Mouse (Mus musculus): ENCODE data around the gene Lrrc28.

Lrrc28 gene

DNA sequence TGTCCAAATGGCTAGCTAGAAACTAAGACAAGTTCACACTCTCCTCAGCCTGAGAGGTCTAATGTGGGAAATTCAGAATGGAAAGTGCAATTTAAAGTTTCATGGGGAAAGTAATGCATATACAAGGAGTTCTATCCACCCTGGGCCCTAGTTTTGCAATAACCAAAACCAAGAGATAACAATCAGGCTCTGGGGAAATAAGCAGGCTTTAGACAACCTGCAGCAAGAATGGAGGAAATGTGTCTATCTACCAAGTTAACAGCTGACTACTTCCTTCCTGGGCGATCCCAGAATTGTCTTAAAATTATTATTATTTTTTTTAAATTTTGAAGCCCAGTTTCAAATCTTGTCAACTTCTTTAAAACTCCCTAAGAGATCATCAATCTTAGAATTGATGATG is 48.7 kb downstream of the Lrrc28 start:
- DNase-seq (ENCODE audit: low read depth, low spot score): no peak

DNA sequence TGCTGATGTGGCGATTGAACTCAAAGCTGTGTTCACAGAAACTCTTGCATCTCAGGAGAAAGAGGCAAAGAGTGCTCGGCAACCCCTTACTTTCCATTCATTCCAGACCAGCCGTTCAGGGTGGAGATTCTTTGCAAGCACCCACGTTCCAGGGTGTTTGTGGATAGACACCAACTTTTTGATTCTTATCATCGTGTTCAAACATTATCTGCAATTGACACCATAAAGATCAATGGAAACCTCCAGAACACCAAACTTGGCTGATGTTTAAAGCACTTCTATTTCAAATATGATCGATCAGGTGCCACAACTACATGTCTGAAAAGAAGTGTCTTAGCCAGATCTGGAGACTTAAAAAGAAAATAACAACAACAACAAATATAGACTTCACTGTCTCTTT is 51.2 kb downstream of the Lrrc28 start:
- no peak for DNase-seq (ENCODE audit: low read depth, low spot score)

- DNase-seq (ENCODE audit: low read depth, low spot score): no peak
These were observed 52.4 kb downstream of the Lrrc28 start for GRCm38 (mm10) chr7:67592670-67593069.

DNA sequence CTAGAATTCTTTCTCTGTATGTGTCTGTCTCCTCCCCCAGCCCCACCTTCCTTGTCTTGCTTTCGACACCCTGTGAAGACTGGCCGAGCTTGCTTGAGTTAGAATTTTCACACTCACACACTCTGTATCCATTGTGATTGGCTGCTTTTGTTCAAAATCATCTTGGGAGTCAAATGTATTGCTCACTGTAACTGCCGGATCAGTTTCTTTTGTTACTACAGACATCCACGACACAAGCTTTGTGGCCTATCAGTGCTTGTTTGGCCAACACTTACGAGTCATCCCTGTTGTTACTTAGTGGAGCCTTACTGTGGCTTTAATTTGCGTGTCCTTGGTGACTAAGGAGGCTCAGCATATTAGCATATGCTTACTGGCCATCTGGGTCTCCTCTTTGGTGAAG is 56.3 kb downstream of the Lrrc28 start:
- no peak for DNase-seq (ENCODE audit: low read depth, low spot score)

DNA sequence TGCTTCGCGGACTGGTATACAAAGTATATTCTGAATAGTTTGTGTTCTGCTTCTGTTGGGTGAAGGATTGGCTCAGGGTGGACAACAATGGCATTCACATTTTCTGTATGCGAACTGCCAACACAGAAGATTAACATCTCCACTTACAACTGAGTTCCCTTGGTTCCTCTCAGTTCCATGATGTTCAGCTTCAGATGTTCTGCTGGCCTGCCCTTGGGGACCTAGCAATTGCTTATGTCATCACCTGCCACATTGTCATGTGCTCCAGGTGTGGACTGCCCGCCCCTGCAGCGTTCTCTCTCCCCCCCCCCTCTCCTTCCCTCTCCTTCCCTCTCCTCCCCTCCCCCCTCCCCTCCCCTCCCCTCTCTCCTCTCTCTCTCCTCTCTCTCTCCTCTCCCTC is 58.6 kb downstream of the Lrrc28 start:
- DNase-seq (ENCODE audit: low read depth, low spot score): no peak

- no peak for DNase-seq (ENCODE audit: low read depth, low spot score)
These were observed 61.2 kb downstream of the Lrrc28 start for GRCm38 (mm10) chr7:67583852-67584251.

DNA sequence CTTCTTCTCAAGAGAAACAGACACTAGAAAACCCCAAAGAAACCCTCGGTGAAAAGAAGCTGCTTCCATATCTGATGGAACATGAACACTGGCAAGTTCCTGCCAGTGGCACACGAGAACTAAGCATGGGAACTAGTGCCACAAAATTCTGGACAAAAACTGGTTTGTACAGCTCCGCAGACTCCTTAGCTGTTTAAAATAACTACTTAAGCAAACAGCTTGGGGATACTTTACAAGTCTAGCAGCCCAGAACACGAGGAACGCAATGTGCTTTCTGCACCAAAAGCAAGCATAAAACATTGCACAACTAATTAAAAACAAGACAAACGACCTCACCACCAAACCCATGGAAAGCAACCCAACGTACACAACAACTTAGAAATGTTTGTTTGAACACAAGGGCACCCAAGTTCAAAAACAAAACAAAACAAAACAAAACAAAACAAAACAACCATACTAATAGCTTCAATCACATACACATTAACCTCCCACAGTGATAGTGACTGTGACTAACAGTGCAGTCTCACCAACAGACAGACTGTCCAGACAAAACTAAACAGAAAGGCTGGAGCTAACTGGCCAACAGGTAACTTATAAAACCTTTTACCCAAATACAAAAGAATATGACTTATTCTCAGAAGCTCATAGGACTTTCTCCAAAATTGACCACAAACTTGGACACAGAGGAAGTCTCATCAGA is 66.1 kb downstream of the Lrrc28 start:
- DNase-seq (ENCODE audit: low read depth, low spot score): no peak

GRCm38 (mm10) chr7:67578044-67578443 is 67.0 kb downstream of the Lrrc28 start:
- no peak for DNase-seq (ENCODE audit: low read depth, low spot score)

DNA sequence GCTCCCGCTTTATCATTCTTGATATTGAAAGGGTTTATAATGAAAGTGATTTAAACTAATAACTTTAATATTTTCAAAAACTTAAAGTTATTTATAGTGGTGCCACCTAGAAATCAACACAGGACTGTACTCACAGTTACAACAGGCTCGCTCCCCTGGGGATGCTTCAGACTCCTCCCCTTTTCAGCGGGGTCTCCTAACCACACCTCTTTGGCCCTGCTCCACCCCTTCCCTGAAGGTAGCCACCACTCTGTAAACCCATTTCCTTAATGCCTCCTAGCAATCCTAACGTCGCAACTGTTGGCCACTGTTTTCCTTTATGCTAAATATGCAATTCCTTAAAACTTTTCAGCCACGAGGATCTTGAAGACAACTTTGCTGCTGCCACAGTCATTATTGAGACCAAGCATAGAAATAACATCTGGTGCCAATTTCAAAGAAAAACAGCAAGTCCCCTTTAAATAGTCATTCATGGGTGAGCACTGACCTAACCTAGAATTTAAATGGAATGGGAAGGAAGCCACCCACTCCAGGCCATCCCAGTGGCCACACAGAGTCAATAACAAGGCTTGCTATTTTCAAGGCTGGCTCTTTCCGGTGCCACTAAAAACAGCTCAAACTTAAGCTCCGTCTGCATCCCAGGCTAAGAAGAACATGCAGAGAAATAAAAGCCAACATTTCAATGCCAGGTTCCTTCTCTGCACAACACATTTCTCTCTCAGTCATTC is 78.4 kb downstream of the Lrrc28 start:
- DNase-seq (ENCODE audit: low read depth, low spot score): no peak

DNA sequence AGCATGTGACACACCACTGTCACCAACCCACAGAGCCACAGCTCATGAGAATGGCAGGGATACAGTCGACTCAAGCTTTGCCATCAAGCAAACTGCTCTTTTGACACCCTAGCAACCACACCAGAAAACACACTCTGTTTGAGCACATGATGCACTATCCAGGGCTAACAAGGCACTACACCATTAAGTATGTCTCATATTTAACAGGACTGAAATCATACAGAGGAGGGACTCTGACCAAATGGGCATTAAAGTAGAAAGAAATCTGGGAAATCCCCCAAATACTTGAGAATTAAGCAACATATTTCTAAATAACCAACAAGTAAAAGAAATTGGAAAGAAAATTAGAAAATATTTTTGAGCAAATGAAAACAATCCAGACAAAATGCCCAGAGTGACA is 79.9 kb downstream of the Lrrc28 start:
- no peak for DNase-seq (ENCODE audit: low read depth, low spot score)

DNA sequence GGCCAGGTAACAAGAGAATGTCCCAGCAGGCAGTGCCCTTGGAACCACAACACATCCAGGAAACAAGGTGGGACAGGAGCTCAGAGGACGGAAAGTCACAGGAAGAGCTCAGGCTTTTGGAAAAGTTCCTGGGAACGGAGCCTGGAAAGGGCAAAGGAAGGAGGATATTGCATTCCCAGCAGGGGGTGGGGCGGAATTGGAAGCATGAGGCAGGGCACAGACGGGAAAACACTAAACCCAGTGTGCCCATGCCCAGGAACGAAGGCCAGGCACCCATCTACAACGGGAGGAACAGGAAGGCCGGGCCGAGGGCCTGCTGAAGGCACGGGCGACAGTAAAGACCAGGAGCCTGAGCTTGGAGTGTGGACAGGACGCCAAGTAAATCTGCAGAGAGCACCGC is 82.9 kb downstream of the Lrrc28 start:
- DNase-seq (ENCODE audit: low read depth, low spot score): no peak

- no peak for DNase-seq (ENCODE audit: low read depth, low spot score)
These were observed 85.6 kb downstream of the Lrrc28 start for GRCm38 (mm10) chr7:67559486-67559885.

DNA sequence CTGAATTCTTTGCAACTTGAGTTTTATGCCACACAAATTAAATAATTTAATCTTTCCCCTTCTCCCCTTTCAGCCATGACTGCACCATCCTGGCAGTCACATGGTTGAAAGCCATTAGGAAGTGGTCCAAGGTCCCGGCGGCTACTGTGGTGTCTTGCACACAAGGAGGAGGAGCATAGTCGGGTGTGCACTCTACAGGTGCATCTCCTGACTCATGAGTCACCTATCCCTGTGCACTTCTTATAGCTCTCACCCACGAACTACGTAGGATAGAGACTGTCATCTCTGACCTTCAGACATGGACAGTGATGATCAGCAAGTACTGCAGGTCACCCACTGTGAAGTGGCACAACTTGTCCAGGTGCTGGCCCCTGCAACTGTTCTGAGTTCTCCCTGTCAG is 86.8 kb downstream of the Lrrc28 start:
- DNase-seq (ENCODE audit: low read depth, low spot score): no peak

DNA sequence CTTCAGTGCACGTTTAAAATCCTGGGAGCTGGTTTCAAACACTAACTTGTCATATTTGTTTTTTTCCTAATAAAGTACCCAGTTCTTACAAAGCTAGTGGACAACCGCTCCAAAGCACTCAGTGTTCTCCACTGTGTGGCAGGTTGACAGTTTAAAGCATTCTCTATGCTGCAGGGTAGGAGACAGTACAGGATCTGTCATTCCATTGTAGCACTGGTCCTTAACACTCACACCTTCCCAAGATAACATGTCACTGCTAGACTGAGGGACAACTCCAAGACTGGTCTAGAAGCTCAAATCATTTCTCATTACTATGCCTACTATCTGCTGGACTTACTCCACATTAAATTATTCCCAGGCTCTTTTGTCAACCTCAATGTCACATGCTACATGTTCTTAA is 90.2 kb downstream of the Lrrc28 start:
- no peak for DNase-seq (ENCODE audit: low read depth, low spot score)

DNA sequence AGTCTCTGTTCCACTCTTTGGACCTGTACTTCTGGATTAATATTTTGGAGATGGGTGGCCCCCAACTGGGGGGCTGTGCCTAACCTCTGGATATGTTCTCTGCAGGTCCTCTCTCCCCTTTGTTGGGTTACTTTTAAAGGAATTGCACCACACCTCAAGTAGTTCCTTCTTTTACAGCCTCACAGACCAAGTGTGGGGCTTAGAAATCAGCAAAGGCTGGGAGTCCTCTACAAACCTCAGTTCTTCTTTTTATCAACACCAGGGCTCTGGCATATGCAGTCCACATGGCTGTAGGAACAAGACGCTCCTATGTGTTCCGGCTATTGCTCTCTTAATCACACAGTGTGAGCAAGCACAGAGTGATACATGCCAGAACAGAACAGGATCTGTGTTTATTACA is 93.8 kb downstream of the Lrrc28 start:
- no peak for DNase-seq (ENCODE audit: low read depth, low spot score)

DNA sequence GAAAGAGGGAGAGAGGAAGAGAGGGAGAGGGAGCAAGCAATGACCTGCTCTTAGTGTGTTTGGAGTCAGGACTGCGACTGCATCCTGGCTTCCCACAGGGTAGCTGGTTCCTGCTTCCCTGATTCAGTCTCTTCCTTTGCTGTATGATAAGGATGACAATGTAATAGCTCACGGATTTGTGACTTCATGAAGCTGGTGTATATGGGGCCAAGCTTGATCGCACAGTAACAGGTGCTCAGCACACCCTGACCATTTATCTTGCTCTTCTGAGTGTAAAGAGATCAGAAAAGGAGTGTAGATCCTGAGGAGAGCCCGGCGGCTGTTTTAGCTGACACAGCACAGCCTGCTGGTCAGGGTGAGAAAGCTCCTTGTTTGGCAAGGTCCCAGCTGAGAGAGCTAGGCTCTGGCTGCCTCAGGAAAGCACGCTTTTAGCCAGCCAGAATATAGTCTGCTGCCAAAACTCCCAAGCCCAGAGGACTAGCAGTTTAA is 96.0 kb downstream of the Lrrc28 start:
- peak; percentile 59 for DNase-seq (ENCODE audit: low read depth, low spot score)

DNA sequence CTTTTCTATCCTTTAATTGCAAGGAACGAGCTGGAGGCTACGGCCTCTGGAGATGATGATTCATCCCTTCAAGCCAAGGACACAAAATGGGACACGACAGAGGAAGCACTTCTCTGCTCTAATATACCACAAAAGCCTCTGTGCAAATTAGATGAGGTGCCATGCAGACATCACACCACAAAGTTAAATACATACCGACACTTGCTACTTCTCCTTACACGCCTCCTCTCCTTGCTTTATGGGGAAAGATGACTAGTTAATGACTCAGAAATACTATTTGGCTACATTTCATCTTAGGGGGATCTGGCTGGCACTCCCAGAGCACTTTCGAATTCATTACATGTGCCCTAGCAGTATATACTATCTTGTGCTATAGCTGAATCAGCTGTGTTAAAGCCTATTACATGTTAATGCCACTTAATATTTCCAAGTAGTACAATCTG is 96.4 kb downstream of the Lrrc28 start:
- DNase-seq (ENCODE audit: low read depth, low spot score): no peak

DNA sequence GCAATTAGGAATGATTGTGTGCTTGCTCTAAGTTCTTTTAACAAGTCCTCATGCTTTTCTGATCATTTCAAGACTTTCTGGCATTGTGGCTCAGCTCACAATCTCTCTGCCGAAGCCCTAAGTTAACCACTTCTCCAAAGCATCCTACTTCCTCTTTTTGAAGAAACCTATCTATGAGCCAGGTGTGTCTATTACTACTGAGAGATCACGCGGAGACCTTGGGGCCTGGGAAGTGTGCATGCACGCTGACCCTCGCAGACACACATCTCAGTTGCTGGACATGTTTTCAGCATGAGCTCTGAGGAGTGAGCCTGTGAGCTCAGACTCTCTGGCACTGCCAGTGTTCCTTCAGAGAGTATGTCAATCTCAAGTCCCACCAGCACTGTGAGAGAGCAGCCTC is 98.8 kb downstream of the Lrrc28 start:
- no peak for DNase-seq (ENCODE audit: low read depth, low spot score)

- DNase-seq (ENCODE audit: low read depth, low spot score): no peak
These were observed 100.5 kb downstream of the Lrrc28 start for GRCm38 (mm10) chr7:67544586-67544985.

DNA sequence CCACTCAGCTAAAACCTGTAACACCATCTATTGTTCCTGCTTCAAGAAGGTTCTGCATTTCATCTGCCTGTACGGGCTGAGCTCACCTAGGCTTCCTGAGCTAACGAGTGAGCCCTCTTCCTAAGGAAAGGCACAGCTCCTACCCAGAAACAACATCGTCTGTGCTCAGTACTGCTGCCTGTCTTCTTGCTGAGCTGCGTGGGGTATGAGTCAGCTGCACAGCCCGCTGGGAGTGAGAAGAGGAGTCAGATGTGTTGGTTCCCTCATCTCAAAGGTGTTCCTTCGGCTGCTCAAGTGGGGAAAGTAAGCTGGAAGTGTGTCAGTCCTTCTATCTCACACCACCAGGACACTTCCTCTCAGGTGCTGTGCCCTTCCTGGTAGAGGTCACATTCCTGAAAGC is 101.4 kb downstream of the Lrrc28 start:
- no peak for DNase-seq (ENCODE audit: low read depth, low spot score)

DNA sequence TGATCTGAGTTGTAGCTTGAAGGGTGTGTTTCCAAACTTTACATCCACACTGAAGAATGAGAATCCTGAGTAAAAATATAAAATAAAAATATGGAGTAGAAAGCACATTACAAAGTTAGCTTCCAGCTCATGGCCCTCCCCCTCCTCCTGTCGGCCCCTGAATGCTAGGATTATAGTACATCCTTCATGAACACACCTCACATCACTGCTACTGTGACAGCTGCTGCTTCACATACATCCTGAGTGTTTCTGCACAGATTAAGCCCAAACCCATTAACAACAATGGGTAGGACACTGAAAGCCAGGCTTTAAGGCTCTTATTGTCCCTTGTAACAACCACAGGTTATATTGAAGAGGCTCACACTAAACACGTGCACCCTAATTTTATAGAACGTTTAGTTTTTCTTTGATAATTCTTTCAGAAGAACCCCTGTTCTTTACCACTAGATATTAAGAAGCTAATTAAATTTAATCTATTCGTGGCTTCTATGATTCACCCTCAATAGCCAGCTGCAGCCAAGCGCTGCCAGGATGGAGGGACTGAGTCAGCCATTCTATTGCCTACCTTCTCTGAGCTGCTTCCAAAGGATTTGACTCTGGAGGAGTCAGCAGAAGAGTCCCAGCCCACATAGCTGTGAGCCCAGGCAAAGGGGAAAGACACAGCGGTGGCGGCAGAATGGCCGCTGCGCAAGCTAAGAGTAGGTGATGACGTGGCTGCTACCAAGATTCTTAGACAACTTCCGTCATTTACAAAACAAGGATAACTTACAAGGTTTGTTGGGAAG is 108.3 kb downstream of the Lrrc28 start:
- no peak for DNase-seq (ENCODE audit: low read depth, low spot score)

DNA sequence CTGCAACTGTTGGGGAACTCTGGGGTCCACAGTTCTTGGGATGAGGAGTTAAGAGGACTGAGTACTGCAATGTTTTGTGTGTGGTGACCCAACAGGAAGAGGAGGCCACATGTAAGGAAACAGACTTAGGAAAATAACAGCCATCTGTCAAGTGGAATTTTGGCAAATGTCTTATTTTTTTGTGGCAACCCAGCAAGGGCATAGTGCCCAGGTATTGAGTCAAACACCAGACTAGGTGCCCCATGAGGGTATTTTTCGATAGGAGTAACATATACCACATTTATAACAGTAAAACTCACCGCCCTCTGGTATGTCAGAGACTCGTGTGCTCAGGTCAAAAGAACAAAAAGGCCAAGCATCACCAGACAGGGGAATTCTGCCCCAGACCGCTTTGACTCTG is 109.1 kb downstream of the Lrrc28 start:
- no peak for DNase-seq (ENCODE audit: low read depth, low spot score)
